Mouse (Mus musculus) embryonic fibroblast, embryonic 13.5 days (primary cell): Measurements from ENCODE around the gene Trappc3.

Experiments used
- CTCF ChIP-seq: IDR thresholded peaks from 2 replicates; pipeline ENCODE4 v1.5.1; 2011; ENCODE audit warnings: mild to moderate bottlenecking, control low read depth, low read length, moderate library complexity, borderline replicate concordance; ENCODE audit not compliant: insufficient read depth
- POLR2A ChIP-seq: IDR thresholded peaks from 2 replicates; pipeline ENCODE4 v1.6.1; 2011; ENCODE audit warnings: low read depth, mild to moderate bottlenecking, control low read depth, low read length, moderate library complexity

DNA sequence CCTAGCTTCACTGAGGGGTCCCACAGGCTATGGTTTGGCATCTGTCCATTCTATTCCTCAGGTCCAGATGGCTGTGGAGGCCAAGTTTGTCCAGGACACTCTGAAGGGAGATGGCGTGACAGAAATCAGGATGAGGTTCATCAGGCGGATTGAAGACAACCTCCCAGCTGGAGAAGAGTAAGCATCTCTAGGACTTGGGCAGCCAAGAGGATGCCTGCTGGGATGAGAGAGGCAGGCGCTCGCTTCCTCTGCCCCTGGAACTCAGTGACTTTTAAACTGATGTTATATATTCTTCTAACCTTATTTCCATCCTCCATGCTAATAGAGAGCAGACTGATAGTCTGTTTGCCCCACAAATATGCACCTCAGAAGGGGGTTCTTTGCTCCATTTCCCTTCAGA is 13.0 kb downstream of the Trappc3 start:
- TF ChIP-seq CTCF (no peak), POLR2A (no peak)
